Comparison of ENCODE assay signal across 13 mouse cellular contexts in the genomic region with DNA sequence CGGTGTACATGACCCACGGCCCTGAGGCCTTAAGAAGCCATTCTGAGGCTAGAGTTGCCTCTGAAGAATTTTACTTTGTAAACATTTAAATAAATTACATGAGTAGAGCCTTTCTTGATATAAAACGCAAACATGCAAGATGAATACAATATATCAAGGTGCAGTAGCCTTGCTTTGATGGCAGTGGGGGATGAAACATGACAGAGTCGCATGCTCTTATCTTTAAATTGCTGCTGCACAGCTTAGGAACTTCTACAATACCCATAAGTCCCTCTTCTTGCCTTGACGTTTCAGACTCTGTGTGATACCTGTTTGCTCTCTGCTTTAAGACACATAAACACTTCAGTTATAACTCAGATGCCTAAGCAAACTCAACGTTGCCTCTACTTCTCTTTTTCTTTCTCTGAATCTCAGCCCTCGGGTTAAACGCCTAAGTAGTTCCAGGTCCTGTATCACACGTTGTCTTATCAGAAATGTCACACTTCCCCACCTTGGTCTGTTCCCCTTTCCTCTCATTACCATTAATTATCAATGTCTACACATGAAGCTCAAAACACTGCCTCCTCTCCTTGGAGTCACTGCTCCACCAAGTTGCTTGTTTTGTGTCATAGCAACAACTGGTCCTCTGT. TPM values are rescaled to one million over a fixed set of nuclear protein-coding genes. Genes with fewer than 3 reads are reported as not detected.
DNase-seq lines count a peak whose midpoint lies in the region; ATAC-seq and TF ChIP-seq lines count a peak whose summit lies in the region.
"Had no signal": no experiment of that assay in that cellular context is flagged by ENCODE, and none has a peak within 500 bp of the region (broad histone marks: within the 10 kb centered on the region; RNA-seq: fewer than 3 reads in every experiment).

No protein-coding gene starts in this region.

- H3K36me3 ChIP-seq in CH12.LX (replicated peaks in 1 of 2; ENCODE audit: control insufficient read depth in 1 of 2, insufficient read depth in 1 of 2, low read length in 1 of 2) = no peaks in the 10 kb centered on the region
- no peaks in the 10 kb centered on the region for H3K36me3 ChIP-seq in liver, embryonic 11.5 days (ENCODE audit: control insufficient read depth, insufficient read depth, low read length)
- H3K36me3 ChIP-seq: embryonic facial prominence, embryonic 12.5 days; forebrain, embryonic 10.5 days; limb, embryonic 12.5 days had no signal

- H3K4me3 ChIP-seq in CH12.LX (replicated peaks in 1 of 3; ENCODE audit: low read depth in 2 of 3, low read length in 2 of 3, poor library complexity in 1 of 3) = peak overlapping the region in 1 of 3 experiments; percentile 26
- no peak overlapping the region for H3K4me3 ChIP-seq in liver, embryonic 11.5 days (ENCODE audit: low read depth, low read length)
- H3K4me3 ChIP-seq: embryonic facial prominence, embryonic 12.5 days; forebrain, embryonic 10.5 days; limb, embryonic 12.5 days; myocyte had no signal

- no peaks in the 10 kb centered on the region for H3K27me3 ChIP-seq in CH12.LX (replicated peaks)
- H3K27me3 ChIP-seq in liver, embryonic 11.5 days (replicated peaks; ENCODE audit: control insufficient read depth, insufficient read depth, low read length) = no peaks in the 10 kb centered on the region
- H3K27me3 ChIP-seq: embryonic facial prominence, embryonic 12.5 days; limb, embryonic 12.5 days had no signal

- DNase-seq in A20 (ENCODE audit: low read depth, low spot score) = peak; percentile 80
- DNase-seq in CH12.LX (ENCODE audit: extremely low read depth) = peak; percentile 51
- no peak for DNase-seq in liver, embryonic 11.5 days (ENCODE audit: low spot score)
- DNase-seq in ovary, adult 18-20 months (ENCODE audit: low spot score) = no peak
- DNase-seq in frontal cortex, adult 2 months (ENCODE audit: extremely low spot score in 1 of 2, low spot score in 1 of 2) = no peak
- no peak for DNase-seq in layer of hippocampus, adult 8-10 months (ENCODE audit: low spot score in 2 of 2)
- DNase-seq: cerebellum, adult 9-11 months; kidney, postnatal 10 days had no signal

- H3K27ac ChIP-seq in CH12.LX (ENCODE audit: insufficient read depth, low read depth) = peak overlapping the region; percentile 87; the same call in 1 of the 2 replicates
- H3K27ac ChIP-seq in liver, embryonic 11.5 days (ENCODE audit: low read depth, low read length) = no peak overlapping the region
- H3K27ac ChIP-seq: embryonic facial prominence, embryonic 12.5 days; forebrain, embryonic 10.5 days; limb, embryonic 12.5 days had no signal

- in situ Hi-C loops in CH12.LX (cut with MboI; ENCODE audit: low pct_ligation_motif_present, low pct_unique_long_range_greater_than_20kb, low sequenced_read_pairs) = loop anchor here (25.0 kb wide), 1 partner anchor 598 kb away; no protein-coding TSS in a partner anchor

- no peak for TF ChIP-seq CTCF in CH12.LX (conservative IDR thresholded peaks at IDR 0.05 in 1 of 2, IDR thresholded peaks at IDR 0.05 in 1 of 2; ENCODE audit: low read depth in 2 of 2, low read length in 2 of 2)

- TF ChIP-seq POLR2A in CH12.LX (IDR thresholded peaks at IDR 0.05; ENCODE audit: low read depth, low read length) = no peak

- H3K79me2 ChIP-seq in CH12.LX (replicated peaks; ENCODE audit: control insufficient read depth, extremely low read depth, insufficient read depth, poor library complexity, severe bottlenecking) = no peaks in the 10 kb centered on the region

- no peak for TF ChIP-seq RAD21 in CH12.LX (IDR thresholded peaks at IDR 0.05; ENCODE audit: low read depth, low read length)

- H3K4me2 ChIP-seq in CH12.LX (ENCODE audit: insufficient read depth, low read depth, poor library complexity, severe bottlenecking) = peak overlapping the region; percentile 95
- H3K4me2 ChIP-seq in liver, embryonic 11.5 days = peak overlapping the region; percentile 8; the same call in 1 of the 2 replicates
- H3K4me2 ChIP-seq: embryonic facial prominence, embryonic 12.5 days; limb, embryonic 12.5 days had no signal

- H3K9ac ChIP-seq in CH12.LX (ENCODE audit: insufficient read depth, low read depth) = peak overlapping the region; percentile 63
- no peak overlapping the region for H3K9ac ChIP-seq in liver, embryonic 11.5 days (ENCODE audit: low read depth, low read length)
- H3K9ac ChIP-seq: embryonic facial prominence, embryonic 12.5 days; limb, embryonic 12.5 days had no signal

- peak; percentile 19; the same call in 1 of the 2 replicates for TF ChIP-seq EP300 in CH12.LX (IDR thresholded peaks at IDR 0.05; ENCODE audit: low read length)

- dilution Hi-C loops in CH12.LX (cut with MboI; ENCODE audit: extremely low pct_ligation_motif_present, extremely low pct_unique_long_range_greater_than_20kb, low sequenced_read_pairs) = no loop called here

- WGBS in liver, embryonic 11.5 days = 50% methylated on average over 9 of the region's 9 CpGs

- H3K9me3 ChIP-seq in CH12.LX (replicated peaks; ENCODE audit: low read length) = no peaks in the 10 kb centered on the region
- H3K9me3 ChIP-seq in liver, embryonic 11.5 days (ENCODE audit: control insufficient read depth, low read length) = no peaks in the 10 kb centered on the region
- H3K9me3 ChIP-seq: embryonic facial prominence, embryonic 12.5 days; forebrain, embryonic 10.5 days; limb, embryonic 12.5 days had no signal

- ATAC-seq in liver, embryonic 11.5 days (replicated peaks; ENCODE audit: low FRiP score) = peak; percentile 82
- peak; percentile 91 for ATAC-seq in megakaryocyte-erythroid progenitor cell, adult 5-6 weeks (replicated peaks; ENCODE audit: low FRiP score, low TSS enrichment, poor library complexity, severe bottlenecking)

- peaks cover 3 to 24% of the 10 kb centered on the region in 2 experiments; a peak in 3 of 4 replicates for H3K4me1 ChIP-seq in CH12.LX (ENCODE audit: control insufficient read depth in 1 of 2, insufficient read depth in 2 of 2)
- H3K4me1 ChIP-seq in liver, embryonic 11.5 days (replicated peaks; ENCODE audit: control insufficient read depth, insufficient read depth, low read length) = peaks cover 5% of the 10 kb centered on the region
- H3K4me1 ChIP-seq: embryonic facial prominence, embryonic 12.5 days; forebrain, embryonic 10.5 days; limb, embryonic 12.5 days had no signal

TF ChIP-seq in CH12.LX, 34 proteins besides CTCF, POLR2A, EP300 and RAD21:
- TF ChIP-seq GABPA (IDR thresholded peaks at IDR 0.05; ENCODE audit: insufficient replicate concordance, low read depth, low read length) = no peak
- TF ChIP-seq CHD1 (IDR thresholded peaks at IDR 0.05; ENCODE audit: low read depth, low read length) = 0 out of 2 replicates have a peak, but pooled peaks have one; percentile 72
- TF ChIP-seq USF2 (conservative IDR thresholded peaks at IDR 0.05; ENCODE audit: low read depth, low read length) = no peak
- TF ChIP-seq SMC3 (IDR thresholded peaks at IDR 0.05; ENCODE audit: low read depth, low read length) = no peak
- TF ChIP-seq CHD2 (IDR thresholded peaks at IDR 0.05; ENCODE audit: low read length) = no peak
- no peak for TF ChIP-seq TBP (conservative IDR thresholded peaks at IDR 0.05; ENCODE audit: low read depth, low read length)
- no peak; the same call in none of the 2 replicates for TF ChIP-seq MAX (IDR thresholded peaks at IDR 0.05; ENCODE audit: low read length)
- no peak for TF ChIP-seq JUN (IDR thresholded peaks at IDR 0.05; ENCODE audit: insufficient read depth, low read depth, low read length)
- TF ChIP-seq MYC (IDR thresholded peaks at IDR 0.05; ENCODE audit: low read depth, low read length) = no peak
- TF ChIP-seq MXI1 (IDR thresholded peaks at IDR 0.05; ENCODE audit: low read depth, low read length) = no peak
- TF ChIP-seq ZMIZ1 (IDR thresholded peaks at IDR 0.05; ENCODE audit: low read depth, low read length) = 0 out of 2 replicates have a peak, but pooled peaks have one; percentile 2
- 0 out of 2 replicates have a peak, but pooled peaks have one; percentile 9 for TF ChIP-seq BHLHE40 (IDR thresholded peaks at IDR 0.05; ENCODE audit: low read depth, low read length)
- TF ChIP-seq E2F4 (IDR thresholded peaks at IDR 0.05; ENCODE audit: insufficient replicate concordance, low read depth, low read length) = no peak
- TF ChIP-seq RCOR1 (conservative IDR thresholded peaks at IDR 0.05; ENCODE audit: low read depth, low read length) = no peak
- TF ChIP-seq POLR2AphosphoS2 (IDR thresholded peaks at IDR 0.05; ENCODE audit: low read depth, low read length) = no peak
- peak; percentile 2; the same call in 1 of the 2 replicates for TF ChIP-seq TCF12 (IDR thresholded peaks at IDR 0.05; ENCODE audit: low read depth, low read length)
- TF ChIP-seq ZKSCAN1 (IDR thresholded peaks at IDR 0.05; ENCODE audit: borderline replicate concordance, low read depth, low read length) = no peak

RNA-seq across cellular contexts. Expression of a gene that starts 9.3 kb away (rescaled TPM):
- total RNA-seq in CH12.LX (2012; rRNA removed) = 19.6 and 19.8 TPM in 2 replicates
- total RNA-seq in CH12.LX (2014; rRNA removed) = 40.3 and 44.6 TPM in 2 replicates
- polyA plus RNA-seq in CH12.LX (2012; ENCODE audit: insufficient read length, low read depth) = 14.9 and 16.6 TPM in 2 replicates
- polyA plus RNA-seq in liver, embryonic 11.5 days (2014; fragmentation: Nextera tagmentation; extraction: Ambion mirVana) = 6.4 and 7.4 TPM in 2 replicates
- 21.8 and 48.5 TPM in 2 replicates for total RNA-seq in megakaryocyte-erythroid progenitor cell, adult 5-6 weeks (2014; fragmentation: Nextera tagmentation)
- total RNA-seq in megakaryocyte-erythroid progenitor cell, adult 5-6 weeks (2017) = 29.8 and 45.0 TPM in 2 replicates
- polyA plus RNA-seq in frontal cortex, adult 2 months (2012; rRNA removed) = 7.7 and 8.1 TPM in 2 replicates
- 10 to 100 TPM in 1 of 4 experiments, 1 to 10 TPM in 3; 6.6 to 10.0 (median 8.7) TPM for total RNA-seq in layer of hippocampus, adult 8-10 months (2022)
- polyA plus RNA-seq: myocyte had no signal

Comparison
In these comparisons a context has a peak if more than half of its experiments do, and no peak if none do; other contexts are left out.
1. DNase-seq: peak in A20 (single experiment) and CH12.LX (single experiment); none in liver, embryonic 11.5 days (single experiment), ovary, adult 18-20 months (single experiment), frontal cortex, adult 2 months (0 of 2) and layer of hippocampus, adult 8-10 months (0 of 2).